Comparison of ENCODE assay signal across 15 mouse cellular contexts in genomic region chr9:40366795-40367194, GRCm38 (mm10).
DNase-seq lines count a peak whose midpoint lies in the region; TF ChIP-seq lines count a peak whose summit lies in the region.
"Had no signal": no experiment of that assay in that cellular context is flagged by ENCODE, and none has a peak within 500 bp of the region (broad histone marks: within the 10 kb centered on the region; RNA-seq: fewer than 3 reads in every experiment).

No protein-coding gene starts in this region.

- no peak overlapping the region for H3K4me3 ChIP-seq in ES-E14 (ENCODE audit: insufficient read depth in 1 of 2, low read depth in 1 of 2, low read length in 2 of 2, poor library complexity in 1 of 2, severe bottlenecking in 1 of 2)

- no peak for DNase-seq in ES-E14 (ENCODE audit: low read depth, low spot score)
- no peak for DNase-seq in left cerebral cortex, adult 9 months (ENCODE audit: low spot score in 2 of 2)
- DNase-seq: adrenal gland, adult 2 months; adrenal gland, adult 8-10 months; adrenal gland, postnatal 10 days; adrenal gland, postnatal 14 days; adrenal gland, postnatal 25 days; adrenal gland, postnatal 36 days; B cell, adult 2 months; cerebellum, adult 11 months; cerebellum, adult 11-12 months; cerebellum, adult 18-20 months; cerebellum, adult 2 months; cerebellum, adult 8-10 months had no signal

- no peak overlapping the region for H3K9ac ChIP-seq in ES-E14 (ENCODE audit: insufficient read depth, low read depth, low read length, poor library complexity, severe bottlenecking)

- in situ Hi-C loops in ES-E14 (cut with MboI; ENCODE audit: low sequenced_read_pairs in 2 of 2, unreplicated experiment in 2 of 2), result no loop called here

- no peaks in the 10 kb centered on the region for H3K36me3 ChIP-seq in ES-E14 (ENCODE audit: control insufficient read depth, insufficient read depth, low read length, poor library complexity, severe bottlenecking)
- H3K36me3 ChIP-seq: G1E had no signal

- peaks cover 0 to 8% of the 10 kb centered on the region in 2 experiments; a peak in 2 of 4 replicates for H3K4me1 ChIP-seq in ES-E14 (ENCODE audit: control insufficient read depth in 2 of 2, insufficient read depth in 2 of 2, low read length in 2 of 2, poor library complexity in 1 of 2)

- no peaks in the 10 kb centered on the region for H3K9me3 ChIP-seq in ES-E14 (ENCODE audit: control insufficient read depth, insufficient read depth, low read depth, low read length)
- H3K9me3 ChIP-seq: G1E had no signal

- no peak overlapping the region for H3K27ac ChIP-seq in ES-E14 (ENCODE audit: insufficient read depth, low read depth, low read length, poor library complexity, severe bottlenecking)

TF ChIP-seq in ES-E14, 5 proteins besides CTCF, POLR2A, EP300 and RAD21:
- TF ChIP-seq HCFC1 (IDR thresholded peaks at IDR 0.05; ENCODE audit: borderline replicate concordance, insufficient read depth, low read length) (no peak), ZNF384 (IDR thresholded peaks at IDR 0.05; ENCODE audit: low read depth, low read length) (peak; percentile 60; the same call in 1 of the 2 replicates), ZC3H11A (IDR thresholded peaks at IDR 0.05; ENCODE audit: borderline replicate concordance, low read depth, low read length) (no peak)
